Mouse (Mus musculus) neural tube, embryonic 14.5 days (tissue): ENCODE results near the gene Olfm1. TPM values are rescaled to one million over a fixed set of nuclear protein-coding genes. Genes with fewer than 3 reads are reported as not detected.
A peak's percentile ranks its signal among the peaks of the same experiment; 100 is the strongest.

Source experiments
- ATAC-seq: fragments of 200-750 bp; cut with Nextera tagmentation; 2 replicates; pipeline ENCODE4 v1.8.0; 2017; ENCODE audit warnings: low read depth, mild to moderate bottlenecking, moderate TSS enrichment, moderate library complexity
- H3K27ac ChIP-seq: fragments of 300-500 bp; sonication (generic); 2 replicates; pipeline ENCODE4 v1.5.1; 2014; ENCODE audit warnings: low read depth, mild to moderate bottlenecking, control low read depth, low read length, moderate library complexity, mixed read lengths
- H3K27me3 ChIP-seq: fragments of 300-500 bp; sonication (generic); 2 replicates; pipeline ENCODE4 v1.6.1; 2014; ENCODE audit warnings: low read length; ENCODE audit not compliant: control insufficient read depth, insufficient read depth
- H3K36me3 ChIP-seq: fragments of 300-500 bp; sonication (generic); 2 replicates; pipeline ENCODE4 v1.6.1; 2014; ENCODE audit warnings: low read length, mixed read lengths; ENCODE audit not compliant: control insufficient read depth, insufficient read depth
- H3K4me1 ChIP-seq: fragments of 300-500 bp; sonication (generic); 2 replicates; pipeline ENCODE4 v1.6.1; 2014; ENCODE audit warnings: low read length; ENCODE audit not compliant: control insufficient read depth, insufficient read depth
- H3K4me2 ChIP-seq: fragments of 300-500 bp; sonication (generic); 2 replicates; pipeline ENCODE4 v1.6.1; 2014; ENCODE audit warnings: mild to moderate bottlenecking, low read depth, low read length, control low read depth
- H3K4me3 ChIP-seq: fragments of 300-500 bp; sonication (generic); 2 replicates; pipeline ENCODE4 v1.5.1; 2014; ENCODE audit warnings: low read depth, low read length, control low read depth, mixed read lengths
- H3K9ac ChIP-seq: fragments of 300-500 bp; sonication (generic); replicated peaks from 2 replicates; pipeline ENCODE4 v1.6.1; 2014; ENCODE audit warnings: low read depth, mild to moderate bottlenecking, control low read depth, low read length, mixed read lengths
- H3K9me3 ChIP-seq: fragments of 300-500 bp; sonication (generic); 2 replicates; pipeline ENCODE4 v1.6.1; 2016; ENCODE audit warnings: low read length; ENCODE audit not compliant: control insufficient read depth
- WGBS: fragments of 180-500 bp; shearing (Covaris S2); extraction: QIAGEN DNeasy Blood & Tissue Kit; methylation state at CpG from one replicate; pipeline ENCODE4 v1.1.7; 2014; 5-methylcytosine and 5-hydroxymethylcytosine counted together
- polyA plus RNA-seq: library from polyadenylated mRNA; unstranded; fragments of >200 nt; fragmentation: Nextera tagmentation; extraction: Ambion mirVana; gene quantifications from 2 replicates; pipeline ENCODE4 v1.2.1, GENCODE M21; 2014

The Olfm1 gene
- polyA plus RNA-seq, 1 experiment from 2014 or later: 356 TPM

- no peak overlapping the region for H3K4me3 ChIP-seq
- H3K36me3 ChIP-seq: no peaks in the 10 kb centered on the region
- 81% methylated on average over 3 of the region's 3 CpGs for WGBS
- no peak overlapping the region for H3K27ac ChIP-seq
- no peaks in the 10 kb centered on the region for H3K9me3 ChIP-seq
- peaks cover 6% of the 10 kb centered on the region; the same call in 1 of the 2 replicates for H3K4me1 ChIP-seq
- H3K27me3 ChIP-seq: no peaks in the 10 kb centered on the region
- no peak overlapping the region for H3K4me2 ChIP-seq
- H3K9ac ChIP-seq: no peak overlapping the region
- no peak for ATAC-seq
These were observed 75.0 kb downstream of the Olfm1 start for GRCm38 (mm10) chr2:28267776-28268275.

- Histone ChIP-seq H3K4me3 (no peak overlapping the region), H3K4me1 (peaks cover 6% of the 10 kb centered on the region; the same call in 1 of the 2 replicates), H3K27ac (no peak overlapping the region), H3K9ac (no peak overlapping the region), H3K9me3 (no peaks in the 10 kb centered on the region), H3K27me3 (no peaks in the 10 kb centered on the region), H3K36me3 (no peaks in the 10 kb centered on the region), H3K4me2 (no peak overlapping the region)
- 5% methylated on average over 4 of the region's 4 CpGs for WGBS
- ATAC-seq: no peak
These were observed 77.8 kb downstream of the Olfm1 start for GRCm38 (mm10) chr2:28270561-28270960.

- Histone ChIP-seq H3K27me3 (no peaks in the 10 kb centered on the region), H3K4me2 (no peak overlapping the region), H3K27ac (no peak overlapping the region), H3K36me3 (no peaks in the 10 kb centered on the region), H3K9me3 (no peaks in the 10 kb centered on the region), H3K9ac (no peak overlapping the region), H3K4me1 (peaks cover 6% of the 10 kb centered on the region; the same call in 1 of the 2 replicates), H3K4me3 (no peak overlapping the region)
- WGBS: 72% methylated on average over 11 of the region's 11 CpGs
- ATAC-seq: no peak
These were observed 79.6 kb downstream of the Olfm1 start for GRCm38 (mm10) chr2:28272218-28272965.

GRCm38 (mm10) chr2:28274006-28274405 is 81.2 kb downstream of the Olfm1 start:
- Histone ChIP-seq H3K27ac (no peak overlapping the region), H3K9ac (no peak overlapping the region), H3K27me3 (no peaks in the 10 kb centered on the region), H3K4me2 (no peak overlapping the region), H3K36me3 (no peaks in the 10 kb centered on the region), H3K4me3 (no peak overlapping the region), H3K9me3 (no peaks in the 10 kb centered on the region), H3K4me1 (peaks cover 6% of the 10 kb centered on the region; the same call in 1 of the 2 replicates)
- 85% methylated on average over 5 of the region's 5 CpGs for WGBS
- no peak for ATAC-seq

GRCm38 (mm10) chr2:28275345-28275744 is 82.6 kb downstream of the Olfm1 start:
- Histone ChIP-seq H3K36me3 (no peaks in the 10 kb centered on the region), H3K27me3 (no peaks in the 10 kb centered on the region), H3K9ac (no peak overlapping the region), H3K4me2 (no peak overlapping the region), H3K4me3 (no peak overlapping the region), H3K27ac (no peak overlapping the region), H3K4me1 (peaks cover 3% of the 10 kb centered on the region; the same call in 1 of the 2 replicates), H3K9me3 (no peaks in the 10 kb centered on the region)
- no peak for ATAC-seq
- 74% methylated on average over 3 of the region's 3 CpGs for WGBS

- no peaks in the 10 kb centered on the region for H3K27me3 ChIP-seq
- no peak overlapping the region for H3K9ac ChIP-seq
- no peak overlapping the region for H3K27ac ChIP-seq
- 9% methylated on average over 7 of the region's 7 CpGs for WGBS
- no peaks in the 10 kb centered on the region for H3K4me1 ChIP-seq
- no peaks in the 10 kb centered on the region for H3K36me3 ChIP-seq
- 0 out of 2 replicates have a peak, but pooled peaks have one; percentile 46 for ATAC-seq
- H3K4me3 ChIP-seq: no peak overlapping the region
- no peak overlapping the region for H3K4me2 ChIP-seq
- H3K9me3 ChIP-seq: no peaks in the 10 kb centered on the region
These were observed 85.4 kb downstream of the Olfm1 start for GRCm38 (mm10) chr2:28278150-28278549.

- H3K27me3 ChIP-seq: no peaks in the 10 kb centered on the region
- no peaks in the 10 kb centered on the region for H3K9me3 ChIP-seq
- no peak for ATAC-seq
- 78% methylated on average over 10 of the region's 10 CpGs for WGBS
- no peaks in the 10 kb centered on the region for H3K4me1 ChIP-seq
- no peaks in the 10 kb centered on the region for H3K36me3 ChIP-seq
- H3K4me2 ChIP-seq: no peak overlapping the region
- no peak overlapping the region for H3K27ac ChIP-seq
- no peak overlapping the region for H3K9ac ChIP-seq
- H3K4me3 ChIP-seq: no peak overlapping the region
These were observed 86.1 kb downstream of the Olfm1 start for GRCm38 (mm10) chr2:28278853-28279252.

Other genes with a start within 250 kb of the Olfm1 start
- gene Fcnb, start 108.1 kb upstream of the Olfm1 start, polyA plus RNA-seq: 0.23 TPM in 1 of 2 replicates, not detected in the other